Mouse (Mus musculus): ENCODE data around the gene Ltb4r2.

The Ltb4r2 gene

DNA sequence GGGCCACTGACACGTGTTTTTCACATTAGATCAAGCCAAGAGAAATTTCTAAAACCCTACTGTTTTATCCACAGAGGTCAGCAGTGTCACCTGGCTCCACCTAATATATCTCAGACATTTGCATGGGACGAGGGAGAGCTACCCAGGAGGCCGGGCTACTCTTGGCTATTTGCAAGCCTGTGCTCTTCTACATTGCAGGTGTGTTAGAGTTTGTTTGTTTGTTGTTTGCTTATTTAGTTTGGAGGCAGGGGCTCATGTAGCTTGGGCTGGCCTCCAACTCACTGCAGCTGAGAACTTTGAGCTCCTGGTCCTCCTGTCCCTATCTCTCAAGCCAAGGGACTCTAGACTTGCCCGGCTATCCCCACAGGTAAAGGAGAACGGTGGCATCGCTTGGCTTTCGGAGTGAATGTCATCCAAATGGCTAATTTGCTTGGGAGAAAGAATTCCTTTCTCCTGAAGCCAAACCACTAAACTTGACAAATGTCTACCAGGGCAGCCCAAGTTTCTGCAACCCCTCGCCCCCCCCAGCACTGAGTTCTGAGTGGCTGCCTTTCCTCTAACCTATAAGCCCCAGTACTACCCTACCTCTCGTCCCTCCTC is 21.2 kb downstream of the Ltb4r2 start:
- DNase-seq, result peak; percentile 0

DNA sequence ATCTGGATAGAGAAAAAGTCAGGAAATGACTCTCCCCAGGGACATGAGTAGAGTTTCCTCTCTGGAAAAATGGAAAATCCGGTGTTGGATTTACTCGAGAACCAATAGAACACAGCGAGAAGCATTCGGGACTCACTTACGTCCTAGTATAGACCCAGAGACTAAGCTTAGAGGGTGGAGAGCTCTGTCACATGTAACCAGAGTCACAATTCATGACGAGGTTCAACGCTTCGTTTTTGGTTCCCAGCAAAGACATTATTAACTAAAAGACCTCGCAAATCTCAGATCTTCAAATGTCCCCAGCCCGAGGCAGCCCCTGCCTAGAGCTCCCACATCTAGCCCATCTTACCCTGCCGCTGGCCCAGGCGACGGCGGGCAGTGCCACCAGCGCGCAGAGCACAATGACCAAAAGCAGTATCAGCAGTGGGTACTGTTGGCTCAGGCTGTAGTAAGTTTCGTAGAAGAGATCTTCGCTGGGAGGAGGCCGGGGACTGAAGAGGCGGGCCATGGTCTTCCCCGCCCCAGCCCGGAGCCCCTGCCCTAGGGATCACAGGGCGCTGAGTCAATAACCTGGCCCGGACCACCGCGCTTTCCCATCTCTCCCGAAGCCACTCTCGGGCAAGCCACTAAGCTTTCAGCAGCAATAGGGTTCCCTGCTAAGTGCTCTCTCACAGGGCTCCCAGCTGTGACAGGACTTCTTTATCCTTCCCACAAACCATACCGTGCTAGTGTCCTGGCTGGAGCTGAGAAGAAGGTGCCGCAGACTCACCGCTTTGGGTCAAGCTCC is 22.1 kb downstream of the Ltb4r2 start:
- DNase-seq, result peak; percentile 37

DNA sequence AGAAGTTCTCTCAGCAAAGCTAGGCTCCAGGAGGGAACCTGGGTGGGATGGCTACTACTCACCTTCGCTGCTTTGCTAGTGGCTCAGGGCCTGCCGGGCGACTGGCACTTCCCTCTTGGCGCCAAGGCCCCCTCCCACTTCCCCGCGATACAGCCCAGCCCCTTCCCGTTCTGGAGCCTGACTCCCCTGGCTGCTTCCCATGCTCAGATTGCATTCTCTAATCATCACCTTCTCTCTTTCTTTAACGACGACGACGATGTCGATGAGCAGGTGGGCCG is 22.7 kb downstream of the Ltb4r2 start, which contains the start of gene Adcy4:
Gene Adcy4, minus strand, starts transcription at position 138 of the 278 bp plus-strand sequence.
- DNase-seq, result peak; percentile 48

DNA sequence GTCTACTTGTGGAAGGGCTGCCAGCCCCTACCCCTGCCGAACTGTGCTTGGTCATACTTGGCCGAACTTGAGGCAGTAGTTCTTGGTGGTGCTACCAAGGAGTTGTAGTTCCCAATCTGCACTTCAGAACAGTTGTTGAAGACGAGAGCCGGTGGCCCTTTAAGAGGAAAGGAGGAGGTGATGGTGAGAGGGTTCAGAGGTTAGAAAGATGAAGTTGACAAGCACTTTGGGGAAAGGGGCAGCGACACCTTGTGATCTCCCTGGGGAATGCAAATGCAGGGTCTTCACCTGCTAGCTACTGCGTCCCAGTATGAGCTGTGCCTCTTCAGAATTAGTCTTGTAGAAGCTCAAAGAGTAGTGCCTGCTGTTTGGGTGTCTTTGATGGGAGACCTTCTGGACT is 24.0 kb downstream of the Ltb4r2 start:
- peak; percentile 23 for DNase-seq

DNA sequence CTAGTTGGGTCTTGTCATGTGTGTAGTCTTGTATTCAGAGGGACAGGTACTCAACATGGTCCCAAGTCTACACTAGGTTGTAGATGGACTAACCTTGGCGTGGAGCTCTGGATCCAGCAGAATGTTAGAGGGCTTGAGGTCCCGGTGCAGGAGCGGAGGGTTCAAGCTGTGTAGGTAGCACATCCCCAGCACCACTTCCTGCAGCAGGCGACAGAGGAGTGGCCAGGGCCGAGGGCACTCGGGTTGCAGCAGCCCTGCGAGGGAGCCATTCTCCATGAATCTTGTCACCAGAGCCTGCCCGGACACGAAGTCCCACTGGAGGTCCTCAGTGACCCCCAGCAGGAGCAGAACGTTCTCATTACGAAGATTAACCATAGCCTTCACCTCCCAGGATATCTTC is 26.5 kb downstream of the Ltb4r2 start:
- no peak for DNase-seq

DNA sequence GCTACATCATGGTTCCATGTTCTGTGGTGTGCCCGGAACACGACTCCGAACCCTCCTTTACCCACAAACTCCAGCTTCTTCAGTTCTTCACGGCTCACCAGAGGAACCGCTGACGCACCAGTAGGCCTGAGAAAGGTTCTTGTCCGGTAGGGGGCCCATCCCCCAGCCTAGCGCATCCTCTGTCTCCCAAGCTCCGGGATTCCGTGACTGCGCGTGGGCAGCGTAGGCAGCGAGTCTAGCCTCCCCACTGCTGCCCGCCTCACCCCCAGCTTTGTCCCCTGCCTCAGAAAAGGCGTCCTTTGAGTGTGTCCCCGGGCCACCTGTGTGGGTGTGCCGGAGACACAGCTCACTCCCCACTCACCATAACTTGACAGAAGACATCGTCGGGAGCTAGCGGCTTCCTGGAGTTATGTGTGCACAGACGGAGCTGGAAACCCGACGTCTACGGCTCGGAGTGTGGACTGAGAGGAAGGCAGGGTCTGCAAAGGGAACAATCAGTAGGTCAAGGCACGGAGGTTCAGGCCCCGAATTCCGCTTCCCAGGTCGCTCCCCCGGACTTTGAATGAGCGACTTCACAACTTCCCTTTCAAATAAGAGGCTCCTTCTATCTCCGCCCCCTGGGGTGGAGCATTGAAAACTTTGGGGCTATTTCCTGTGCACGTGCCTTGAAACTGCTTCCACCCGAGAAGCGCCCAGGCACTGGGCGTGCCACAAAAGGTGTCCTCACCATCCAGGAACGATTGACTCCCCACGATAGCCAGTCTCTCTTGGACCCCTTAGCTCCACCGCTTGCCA is 27.2 kb downstream of the Ltb4r2 start, which contains the start of gene Ripk3:
Gene Ripk3, minus strand, starts transcription at position 610 of the 795 bp plus-strand sequence.
- peak; percentile 54 for DNase-seq

DNA sequence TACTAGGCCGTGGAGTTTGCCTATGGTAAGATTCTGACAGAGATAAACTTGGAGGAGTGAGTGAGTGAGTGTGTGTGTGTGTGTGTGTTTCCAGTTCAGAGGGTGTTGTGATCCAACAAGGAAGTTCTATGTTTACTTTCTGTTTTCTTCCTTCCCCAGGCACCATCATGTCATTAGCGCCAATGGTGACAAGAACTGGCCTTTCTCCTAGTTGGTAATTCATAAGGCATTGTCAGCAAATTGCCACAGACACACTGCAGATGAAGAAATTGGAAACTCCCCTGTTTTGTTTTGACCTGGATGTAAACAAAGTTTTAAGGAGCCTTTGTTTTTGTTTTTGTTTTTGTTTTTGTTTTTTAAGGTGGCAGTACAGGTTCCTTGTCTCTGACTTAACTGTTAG is 32.2 kb downstream of the Ltb4r2 start:
- DNase-seq, result no peak

DNA sequence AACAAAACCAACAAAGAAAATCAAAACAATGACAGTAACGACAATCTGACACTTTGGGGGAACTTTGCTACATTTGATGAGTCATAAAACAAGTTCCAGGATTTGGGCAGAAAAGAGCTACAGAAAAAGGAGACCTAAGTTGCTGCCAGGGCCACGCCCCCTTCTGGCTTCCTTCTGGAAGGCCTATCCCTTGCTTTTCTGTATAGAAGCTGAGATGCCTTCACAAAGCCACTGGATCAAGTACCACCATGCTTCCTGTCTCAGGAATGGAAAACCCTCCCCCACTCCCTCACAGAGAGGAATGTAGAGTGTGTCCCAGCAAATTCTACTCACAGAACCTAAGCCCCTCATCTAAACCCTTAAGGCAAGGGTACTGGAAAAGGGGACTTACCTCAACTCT is 32.7 kb downstream of the Ltb4r2 start:
- DNase-seq, result peak; percentile 34

DNA sequence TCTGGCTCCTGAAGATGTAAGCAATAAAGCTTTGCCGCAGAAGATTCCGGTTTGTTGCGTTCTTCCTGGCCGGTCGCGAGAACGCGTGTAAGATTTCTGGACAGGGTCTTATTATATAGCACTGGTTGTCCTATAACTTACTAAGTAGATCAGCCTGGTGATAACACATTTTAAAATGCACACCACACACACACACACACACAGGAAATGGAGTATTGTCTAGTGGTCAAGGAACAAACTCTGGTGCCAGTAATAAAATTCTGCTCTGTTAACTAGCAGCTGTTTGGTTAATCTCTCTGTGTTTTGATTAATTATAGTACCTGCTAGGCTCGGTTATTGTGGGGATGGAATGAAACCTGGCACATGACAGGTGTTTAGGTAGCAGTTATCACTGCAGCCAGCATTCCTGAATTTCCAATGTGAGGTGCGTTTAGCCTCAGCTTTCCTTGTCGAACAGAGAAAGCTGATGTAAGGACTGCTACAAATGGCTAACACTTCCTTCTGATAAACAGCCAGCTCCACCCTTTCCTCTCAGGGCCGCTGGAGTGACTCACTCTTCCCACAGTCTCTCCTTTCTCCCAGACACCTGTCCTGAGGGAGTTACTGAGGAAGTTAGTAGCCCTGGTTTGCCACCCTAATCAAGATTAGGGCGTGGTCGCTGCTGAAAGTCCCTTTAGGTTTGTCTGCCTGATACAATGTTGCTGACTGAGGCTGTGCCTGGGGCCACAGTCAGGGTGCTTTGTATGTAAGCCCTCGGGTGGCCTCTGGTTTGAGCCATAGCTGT is 34.3 kb downstream of the Ltb4r2 start:
- no peak for DNase-seq
